Mouse (Mus musculus) kidney, postnatal 0 days (tissue): ENCODE data around the gene Gm8909. TPM values are rescaled to one million over a fixed set of nuclear protein-coding genes. Genes with fewer than 3 reads are reported as not detected.

Experiments
- ATAC-seq: fragments of 200-750 bp; cut with Nextera tagmentation; replicated peaks from 2 replicates; pipeline ENCODE4 v1.8.0; 2017; ENCODE audit warnings: low read depth, moderate number of reproducible peaks, moderate TSS enrichment, moderate library complexity; ENCODE audit not compliant: low FRiP score
- DNase-seq: peaks from one replicate; pipeline ENCODE4 v3.0.0-alpha.2; 2016; ENCODE audit warnings: low spot score
- H3K27ac ChIP-seq: fragments of 300-500 bp; sonication (generic); 2 replicates; pipeline ENCODE4 v1.5.1; 2014; ENCODE audit warnings: mild to moderate bottlenecking
- H3K27me3 ChIP-seq: fragments of 300-500 bp; sonication (generic); 2 replicates; pipeline ENCODE4 v1.6.1; 2014; ENCODE audit warnings: low read length, mixed read lengths; ENCODE audit not compliant: insufficient read depth
- H3K36me3 ChIP-seq: fragments of 300-500 bp; sonication (generic); 2 replicates; pipeline ENCODE4 v1.6.1; 2014; ENCODE audit warnings: low read length, mixed read lengths; ENCODE audit not compliant: insufficient read depth
- H3K4me1 ChIP-seq: fragments of 300-500 bp; sonication (generic); replicated peaks from 2 replicates; pipeline ENCODE4 v1.6.1; 2014; ENCODE audit warnings: antibody characterized with exemption, low read length, mixed read lengths; ENCODE audit not compliant: insufficient read depth
- H3K4me2 ChIP-seq: fragments of 300-500 bp; sonication (generic); 2 replicates; pipeline ENCODE4 v1.6.1; 2014; ENCODE audit warnings: mild to moderate bottlenecking, low read length, moderate library complexity, mixed read lengths
- H3K4me3 ChIP-seq: fragments of 300-500 bp; sonication (generic); replicated peaks from 2 replicates; pipeline ENCODE4 v1.5.1; 2014; ENCODE audit warnings: low read depth, low read length
- H3K9ac ChIP-seq: fragments of 300-500 bp; sonication (generic); 2 replicates; pipeline ENCODE4 v1.6.1; 2014; ENCODE audit warnings: low read depth, low read length
- H3K9me3 ChIP-seq: fragments of 300-500 bp; sonication (generic); replicated peaks from 2 replicates; pipeline ENCODE4 v1.6.1; 2016; ENCODE audit warnings: low read length, inconsistent platforms, mixed read lengths
- CTCF ChIP-seq: IDR thresholded peaks from 2 replicates; pipeline ENCODE4 v1.5.1; 2016; ENCODE audit warnings: antibody characterized with exemption, low read depth, mild to moderate bottlenecking, moderate library complexity
- WGBS: fragments of 180-500 bp; shearing (Covaris S2); extraction: QIAGEN DNeasy Blood & Tissue Kit; methylation state at CpG from one replicate; pipeline ENCODE4 v1.1.7; 2014; 5-methylcytosine and 5-hydroxymethylcytosine counted together
- polyA plus RNA-seq: library from polyadenylated mRNA; unstranded; fragments of >200 nt; fragmentation: Nextera tagmentation; extraction: Ambion mirVana; gene quantifications from 2 replicates; pipeline ENCODE4 v1.2.1, GENCODE M21; 2015

Gene Gm8909
- not detected in 2 replicates for polyA plus RNA-seq

- no peaks in the 10 kb centered on the region for H3K9me3 ChIP-seq
- DNase-seq: no peak
- H3K36me3 ChIP-seq: no peaks in the 10 kb centered on the region
- ATAC-seq: no peak
- no peak within 1 kb of the TSS for H3K27ac ChIP-seq
- WGBS: 2% methylated on average over 63 of the region's 63 CpGs
- no peak within 1 kb of the TSS for H3K9ac ChIP-seq
- H3K4me3 ChIP-seq: peak within 1 kb of the TSS; percentile 45
- peak within 1 kb of the TSS; percentile 70 for H3K4me2 ChIP-seq
- no peak for TF ChIP-seq CTCF
- H3K4me1 ChIP-seq: peaks cover 9% of the 10 kb centered on the region; the same call in 1 of the 2 replicates
- peaks cover 31% of the 10 kb centered on the region for H3K27me3 ChIP-seq
Observed at GRCm38 (mm10) chr17:36168039-36168652, at the start of gene Gm8909. Gene Gm8909, minus strand, starts transcription at chr17:36168537.

GRCm38 (mm10) chr17:36215586-36215985 lies 47.2 kb upstream of the Gm8909 start:
- DNase-seq (no peak), ATAC-seq (no peak)
- no peaks in the 10 kb centered on the region for H3K36me3 ChIP-seq
- 2% methylated on average over 20 of the region's 20 CpGs for WGBS
- H3K9me3 ChIP-seq: no peaks in the 10 kb centered on the region
- H3K27me3 ChIP-seq: peaks cover 20% of the 10 kb centered on the region
- no peak overlapping the region for H3K27ac ChIP-seq
- no peak overlapping the region; the same call in 1 of the 2 replicates for H3K4me3 ChIP-seq
- no peak for TF ChIP-seq CTCF
- H3K9ac ChIP-seq: no peak overlapping the region
- no peaks in the 10 kb centered on the region for H3K4me1 ChIP-seq
- no peak overlapping the region for H3K4me2 ChIP-seq

GRCm38 (mm10) chr17:36206846-36207245 lies 38.5 kb upstream of the Gm8909 start:
- no peak overlapping the region for H3K4me2 ChIP-seq
- H3K27me3 ChIP-seq: peaks cover 13% of the 10 kb centered on the region
- H3K36me3 ChIP-seq: no peaks in the 10 kb centered on the region
- DNase-seq (no peak), ATAC-seq (no peak)
- H3K4me1 ChIP-seq: no peaks in the 10 kb centered on the region
- H3K27ac ChIP-seq: no peak overlapping the region
- no peak for TF ChIP-seq CTCF
- no peak overlapping the region for H3K9ac ChIP-seq
- H3K4me3 ChIP-seq: no peak overlapping the region
- H3K9me3 ChIP-seq: no peaks in the 10 kb centered on the region

GRCm38 (mm10) chr17:36205862-36206261 lies 37.5 kb upstream of the Gm8909 start:
- Histone ChIP-seq H3K9me3 (no peaks in the 10 kb centered on the region), H3K27ac (no peak overlapping the region), H3K4me1 (no peaks in the 10 kb centered on the region), H3K36me3 (no peaks in the 10 kb centered on the region), H3K9ac (no peak overlapping the region), H3K4me2 (peak overlapping the region; percentile 73), H3K4me3 (peak overlapping the region; percentile 36), H3K27me3 (peaks cover 10% of the 10 kb centered on the region)
- DNase-seq: no peak
- TF ChIP-seq CTCF: no peak
- 5% methylated on average over 40 of the region's 41 CpGs for WGBS
- no peak for ATAC-seq

GRCm38 (mm10) chr17:36205456-36205855 lies 37.1 kb upstream of the Gm8909 start:
- WGBS: under 1% methylated on average over 15 of the region's 15 CpGs
- no peak; the same call in 1 of the 2 replicates for ATAC-seq
- peak overlapping the region; percentile 73 for H3K4me2 ChIP-seq
- peaks cover 10% of the 10 kb centered on the region for H3K27me3 ChIP-seq
- H3K4me1 ChIP-seq: no peaks in the 10 kb centered on the region
- DNase-seq: peak; percentile 7
- no peaks in the 10 kb centered on the region for H3K36me3 ChIP-seq
- no peaks in the 10 kb centered on the region for H3K9me3 ChIP-seq
- H3K9ac ChIP-seq: no peak overlapping the region
- TF ChIP-seq CTCF: no peak
- peak overlapping the region; percentile 36 for H3K4me3 ChIP-seq
- H3K27ac ChIP-seq: no peak overlapping the region

GRCm38 (mm10) chr17:36201851-36202250 lies 33.5 kb upstream of the Gm8909 start:
- no peaks in the 10 kb centered on the region for H3K36me3 ChIP-seq
- no peak for ATAC-seq
- H3K27ac ChIP-seq: no peak overlapping the region
- no peaks in the 10 kb centered on the region for H3K9me3 ChIP-seq
- no peak for TF ChIP-seq CTCF
- peaks cover 10% of the 10 kb centered on the region for H3K27me3 ChIP-seq
- no peaks in the 10 kb centered on the region for H3K4me1 ChIP-seq
- no peak overlapping the region for H3K9ac ChIP-seq
- H3K4me3 ChIP-seq: no peak overlapping the region
- WGBS: 88% methylated on average over 2 of the region's 2 CpGs
- no peak for DNase-seq
- H3K4me2 ChIP-seq: no peak overlapping the region

GRCm38 (mm10) chr17:36198317-36198716 lies 30.0 kb upstream of the Gm8909 start:
- Histone ChIP-seq H3K9ac (no peak overlapping the region), H3K27me3 (no peaks in the 10 kb centered on the region), H3K27ac (no peak overlapping the region), H3K4me2 (no peak overlapping the region), H3K4me1 (no peaks in the 10 kb centered on the region), H3K4me3 (no peak overlapping the region), H3K36me3 (no peaks in the 10 kb centered on the region), H3K9me3 (no peaks in the 10 kb centered on the region)
- WGBS: 19% methylated on average over 5 of the region's 5 CpGs
- ATAC-seq (peak; percentile 36), DNase-seq (no peak)
- peak; percentile 51 for TF ChIP-seq CTCF
